Mouse (Mus musculus): Measurements from ENCODE around the gene Cdr2l.

Gene Cdr2l

GRCm38 (mm10) chr11:115408266-115408920 is 26.7 kb downstream of the Cdr2l start:
- no peak for DNase-seq

GRCm38 (mm10) chr11:115409556-115409955 is 27.8 kb downstream of the Cdr2l start:
- DNase-seq = no peak

GRCm38 (mm10) chr11:115419531-115420237 is 38.0 kb downstream of the Cdr2l start, which contains the start of the genes Atp5h and Kctd2:
Gene Atp5h (minus strand): TSS chr11:115419962.
Gene Kctd2 (plus strand): TSS chr11:115420128.
- peak; percentile 88 to 89 for DNase-seq

GRCm38 (mm10) chr11:115420336-115421190 is 38.8 kb downstream of the Cdr2l start:
- no peak for DNase-seq

GRCm38 (mm10) chr11:115421328-115421727 is 39.6 kb downstream of the Cdr2l start:
- no peak for DNase-seq

GRCm38 (mm10) chr11:115421972-115422371 is 40.3 kb downstream of the Cdr2l start:
- no peak for DNase-seq

- no peak for DNase-seq
Observed at GRCm38 (mm10) chr11:115423091-115423490, 41.4 kb downstream of the Cdr2l start.

GRCm38 (mm10) chr11:115424666-115425065 is 43.0 kb downstream of the Cdr2l start:
- no peak for DNase-seq

GRCm38 (mm10) chr11:115425671-115426070 is 44.0 kb downstream of the Cdr2l start:
- no peak for DNase-seq

- peak in 1 of 2 experiments; percentile 43 for DNase-seq
Observed at GRCm38 (mm10) chr11:115427482-115428331, 46.0 kb downstream of the Cdr2l start.

GRCm38 (mm10) chr11:115429307-115429706 is 47.6 kb downstream of the Cdr2l start:
- no peak for DNase-seq

- no peak for DNase-seq
Observed at GRCm38 (mm10) chr11:115430561-115430960, 48.8 kb downstream of the Cdr2l start.

- no peak for DNase-seq
Observed at GRCm38 (mm10) chr11:115432814-115433213, 51.1 kb downstream of the Cdr2l start.

- DNase-seq = no peak
Observed at GRCm38 (mm10) chr11:115433342-115433741, 51.6 kb downstream of the Cdr2l start.

- DNase-seq = no peak
Observed at GRCm38 (mm10) chr11:115435596-115436337, 54.1 kb downstream of the Cdr2l start.

- no peak for DNase-seq
Observed at GRCm38 (mm10) chr11:115437571-115438122, 55.9 kb downstream of the Cdr2l start.

GRCm38 (mm10) chr11:115439326-115439725 is 57.6 kb downstream of the Cdr2l start:
- no peak for DNase-seq

- no peak for DNase-seq
Observed at GRCm38 (mm10) chr11:115439906-115440595, 58.3 kb downstream of the Cdr2l start, which contains the start of gene Trim80. Gene Trim80 (plus strand): TSS chr11:115440545.

- no peak for DNase-seq
Observed at GRCm38 (mm10) chr11:115441417-115441816, 59.7 kb downstream of the Cdr2l start.

All from spleen, adult 18-20 months (tissue).